Mouse (Mus musculus) limb, embryonic 14.5 days (tissue): ENCODE measurements around the gene Atf6b. TPM values are rescaled to one million over a fixed set of nuclear protein-coding genes. Genes with fewer than 3 reads are reported as not detected.

Experiments used
- ATAC-seq: fragments of 200-750 bp; cut with Nextera tagmentation; 2 replicates; pipeline ENCODE4 v1.8.0; 2017; ENCODE audit warnings: low read depth, moderate number of reproducible peaks, moderate TSS enrichment; ENCODE audit not compliant: low FRiP score
- DNase-seq: peaks from one replicate; pipeline ENCODE4 v3.0.0-alpha.2; 2015; ENCODE audit warnings: low spot score
- H3K27ac ChIP-seq: fragments of 300-500 bp; sonication (generic); replicated peaks from 2 replicates; pipeline ENCODE4 v1.5.1; 2014; ENCODE audit warnings: low read depth, mild to moderate bottlenecking, low read length, moderate library complexity, mixed read lengths
- H3K27me3 ChIP-seq: fragments of 300-500 bp; sonication (generic); 2 replicates; pipeline ENCODE4 v1.6.1; 2014; ENCODE audit warnings: low read length, mixed read lengths; ENCODE audit not compliant: control insufficient read depth, insufficient read depth
- H3K36me3 ChIP-seq: fragments of 300-500 bp; sonication (generic); 2 replicates; pipeline ENCODE4 v1.6.1; 2014; ENCODE audit warnings: mild to moderate bottlenecking, low read length, moderate library complexity, mixed read lengths; ENCODE audit not compliant: control insufficient read depth, insufficient read depth
- H3K4me1 ChIP-seq: fragments of 300-500 bp; sonication (generic); 2 replicates; pipeline ENCODE4 v1.6.1; 2014; ENCODE audit warnings: antibody characterized with exemption, low read length, mixed read lengths; ENCODE audit not compliant: control insufficient read depth, insufficient read depth
- H3K4me2 ChIP-seq: fragments of 300-500 bp; sonication (generic); replicated peaks from 2 replicates; pipeline ENCODE4 v1.6.1; 2014; ENCODE audit warnings: low read depth, mild to moderate bottlenecking, low read length, moderate library complexity; ENCODE audit not compliant: severe bottlenecking
- H3K4me3 ChIP-seq: fragments of 300-500 bp; sonication (generic); replicated peaks from 2 replicates; pipeline ENCODE4 v1.5.1; 2014; ENCODE audit warnings: low read length
- H3K9ac ChIP-seq: fragments of 300-500 bp; sonication (generic); 2 replicates; pipeline ENCODE4 v1.6.1; 2014; ENCODE audit warnings: mild to moderate bottlenecking, low read depth, low read length, moderate library complexity; ENCODE audit not compliant: severe bottlenecking
- H3K9me3 ChIP-seq: fragments of 300-500 bp; sonication (generic); 2 replicates; pipeline ENCODE4 v1.6.1; 2016; ENCODE audit warnings: low read length; ENCODE audit not compliant: control insufficient read depth
- POLR2A ChIP-seq: fragments of 200-500 bp; IDR thresholded peaks from 2 replicates; pipeline ENCODE4 v1.8.0; 2012; ENCODE audit warnings: inconsistent platforms, mild to moderate bottlenecking, moderate library complexity, borderline replicate concordance; ENCODE audit not compliant: insufficient read depth, insufficient read length; ENCODE audit errors: extremely low read depth
- WGBS: fragments of 180-500 bp; shearing (Covaris S2); extraction: QIAGEN DNeasy Blood & Tissue Kit; methylation state at CpG from one replicate; pipeline ENCODE4 v1.1.7; 2014; 5-methylcytosine and 5-hydroxymethylcytosine counted together
- polyA plus RNA-seq, 2 experiments: library from polyadenylated mRNA; depleted of rRNA in 1 of 2; stranded (reverse) in 1 of 2; unstranded in 1 of 2; fragments of >200 nt; fragmentation: Nextera tagmentation in 1 of 2; extraction: Ambion mirVana in 1 of 2; gene quantifications; 2 replicates each; pipeline versions ENCODE4 v1.2.1 to v1.2.3; 2012 to 2014

Atf6b gene
- polyA plus RNA-seq, 2 experiments, result 68.3 to 104 TPM

DNA sequence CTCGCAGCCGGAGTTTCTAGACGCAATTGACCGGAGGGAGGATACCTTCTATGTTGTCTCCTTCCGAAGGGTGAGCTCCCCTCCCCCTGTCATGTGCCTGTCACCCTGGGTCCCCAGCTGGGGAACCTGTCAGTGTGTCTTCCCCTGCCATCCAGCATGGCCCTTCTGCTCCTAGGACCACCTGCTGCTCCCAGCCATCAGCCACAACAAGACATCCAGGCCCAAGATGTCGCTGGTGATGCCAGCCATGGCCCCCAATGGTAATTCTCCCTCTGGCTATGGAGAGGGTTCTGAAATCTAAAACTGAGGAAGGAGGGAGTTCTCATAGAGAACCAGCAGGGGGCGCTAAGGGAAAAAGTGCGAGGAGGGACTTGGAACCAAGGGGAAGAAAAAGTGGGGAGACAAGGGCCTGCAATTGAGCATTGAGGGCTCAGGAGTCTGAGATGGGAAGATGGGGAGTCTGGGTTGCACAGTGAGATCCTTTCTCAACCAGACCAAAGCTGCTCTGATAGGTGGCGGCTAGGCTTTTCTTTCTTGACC is 6.9 kb downstream of the Atf6b start:
- DNase-seq (peak; percentile 57), ATAC-seq (no peak)
- no peak overlapping the region for H3K27ac ChIP-seq
- no peak overlapping the region for H3K4me2 ChIP-seq
- no peaks in the 10 kb centered on the region for H3K27me3 ChIP-seq
- no peak overlapping the region for H3K4me3 ChIP-seq
- no peaks in the 10 kb centered on the region for H3K9me3 ChIP-seq
- TF ChIP-seq POLR2A, result no peak
- peaks cover 48% of the 10 kb centered on the region for H3K36me3 ChIP-seq
- H3K4me1 ChIP-seq, result no peaks in the 10 kb centered on the region
- WGBS, result 64% methylated on average over 9 of the region's 9 CpGs
- no peak overlapping the region for H3K9ac ChIP-seq

DNA sequence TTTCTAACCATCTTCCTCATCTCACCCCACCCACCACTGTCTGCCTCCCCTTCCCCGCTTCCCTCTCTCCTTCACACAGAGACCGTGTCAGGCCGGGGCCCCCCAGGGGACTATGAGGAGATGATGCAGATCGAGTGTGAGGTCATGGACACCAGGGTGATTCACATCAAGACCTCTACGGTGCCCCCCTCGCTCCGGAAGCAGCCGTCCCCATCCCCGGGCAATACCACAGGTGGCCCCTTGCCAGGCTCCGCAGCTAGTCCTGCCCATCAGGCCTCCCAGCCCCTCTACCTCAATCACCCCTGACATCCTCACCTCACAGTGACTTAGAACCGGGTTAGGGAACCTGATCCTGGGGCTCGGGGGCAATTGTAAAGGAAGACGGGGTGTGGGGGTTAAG is 7.4 kb downstream of the Atf6b start:
- peaks cover 42% of the 10 kb centered on the region for H3K36me3 ChIP-seq
- no peak overlapping the region for H3K9ac ChIP-seq
- DNase-seq (no peak), ATAC-seq (no peak)
- H3K9me3 ChIP-seq, result no peaks in the 10 kb centered on the region
- 94% methylated on average over 13 of the region's 13 CpGs for WGBS
- H3K4me2 ChIP-seq, result no peak overlapping the region
- 0 out of 2 replicates have a peak, but pooled peaks cover 6% of the 10 kb centered on the region for H3K27me3 ChIP-seq
- no peak for TF ChIP-seq POLR2A
- no peak overlapping the region for H3K4me3 ChIP-seq
- H3K4me1 ChIP-seq, result no peaks in the 10 kb centered on the region
- H3K27ac ChIP-seq, result no peak overlapping the region

DNA sequence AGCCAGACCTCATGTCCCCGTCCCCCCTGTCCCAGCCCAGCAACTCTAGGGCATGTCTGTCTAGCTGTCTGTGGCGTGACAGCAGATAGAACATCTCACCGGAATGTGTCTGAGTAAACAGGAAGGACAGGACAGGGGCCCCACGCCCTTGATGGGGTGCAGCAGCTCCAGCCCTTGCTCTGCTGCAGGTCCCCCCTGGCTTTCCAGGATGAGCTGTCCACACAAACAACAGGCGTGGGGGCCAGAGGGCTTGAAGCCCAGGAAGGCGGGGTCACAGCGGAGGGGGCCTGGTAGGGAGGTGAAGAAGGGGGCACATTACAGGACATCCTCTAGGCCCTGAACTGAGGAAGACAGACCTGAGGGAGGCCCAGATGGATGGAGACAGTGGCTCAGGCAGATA is 8.2 kb downstream of the Atf6b start:
- H3K27ac ChIP-seq, result peak overlapping the region; percentile 48
- peak; percentile 9; the same call in 1 of the 2 replicates for ATAC-seq
- no peak for DNase-seq

DNA sequence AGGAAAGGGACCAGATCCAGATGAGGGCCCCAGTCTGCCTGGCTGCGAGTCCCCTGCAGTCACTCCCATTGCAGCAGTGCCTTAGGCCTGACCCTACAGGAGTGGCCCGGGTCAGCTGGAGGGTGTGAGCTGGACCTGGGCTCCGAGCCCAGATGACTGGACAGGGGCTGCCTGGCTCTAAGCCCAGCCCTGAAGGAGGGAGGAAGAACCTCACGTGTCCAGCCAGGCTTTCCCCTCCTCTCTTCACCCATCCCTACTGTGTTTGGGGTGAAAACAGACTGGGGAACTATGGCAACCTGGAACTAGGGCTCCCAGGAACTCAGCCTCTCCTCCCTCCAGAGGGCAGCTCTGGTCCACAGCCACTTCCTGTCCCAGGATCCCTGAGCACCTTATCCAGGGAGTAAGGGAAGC is 8.6 kb downstream of the Atf6b start:
- Histone ChIP-seq H3K27ac (peak overlapping the region; percentile 48), H3K36me3 (peaks cover 30% of the 10 kb centered on the region), H3K4me2 (no peak overlapping the region), H3K4me1 (no peaks in the 10 kb centered on the region; the same call in none of the 2 replicates), H3K4me3 (no peak overlapping the region), H3K9me3 (no peaks in the 10 kb centered on the region), H3K27me3 (peaks cover 16% of the 10 kb centered on the region), H3K9ac (no peak overlapping the region)
- DNase-seq (peak; percentile 62), ATAC-seq (peak; percentile 64)
- no peak for TF ChIP-seq POLR2A
- 46% methylated on average over 4 of the region's 4 CpGs for WGBS

More for the DNA sequence above, 8.2 kb downstream of the Atf6b start:
- H3K27me3 ChIP-seq, result peaks cover 11% of the 10 kb centered on the region
- no peak for TF ChIP-seq POLR2A
- 80% methylated on average over 7 of the region's 7 CpGs for WGBS
- no peak overlapping the region for H3K4me2 ChIP-seq
- no peak overlapping the region for H3K4me3 ChIP-seq
- H3K4me1 ChIP-seq, result no peaks in the 10 kb centered on the region; the same call in 1 of the 2 replicates
- no peak overlapping the region for H3K9ac ChIP-seq
- no peaks in the 10 kb centered on the region for H3K9me3 ChIP-seq
- H3K36me3 ChIP-seq, result peaks cover 35% of the 10 kb centered on the region

DNA sequence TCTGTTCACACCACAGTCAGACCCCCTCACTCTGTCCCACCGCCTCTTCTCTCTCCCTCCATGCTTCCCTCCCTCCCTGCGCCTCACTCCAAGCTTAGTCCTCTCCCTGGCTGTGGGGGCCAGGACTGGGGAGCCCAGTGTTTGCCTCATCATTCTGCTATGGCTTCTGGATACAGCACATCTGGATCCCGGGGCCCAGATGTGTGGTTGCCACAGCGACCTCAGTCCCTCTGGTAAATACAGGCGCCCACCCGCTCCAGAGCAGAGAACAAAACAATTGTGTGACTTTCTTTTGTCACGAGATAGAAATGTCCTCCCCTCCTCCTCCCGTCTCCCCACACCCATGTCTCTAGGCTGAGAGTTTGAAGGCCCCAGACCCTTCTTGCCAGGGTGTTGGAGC is 9.7 kb downstream of the Atf6b start:
- Histone ChIP-seq H3K4me3 (no peak overlapping the region), H3K36me3 (peaks cover 21% of the 10 kb centered on the region), H3K27me3 (peaks cover 26% of the 10 kb centered on the region), H3K9me3 (no peaks in the 10 kb centered on the region), H3K9ac (0 out of 2 replicates have a peak overlapping the region, but pooled peaks have one; percentile 16), H3K4me2 (no peak overlapping the region), H3K4me1 (peaks cover 7% of the 10 kb centered on the region), H3K27ac (no peak overlapping the region)
- TF ChIP-seq POLR2A, result no peak
- DNase-seq (peak; percentile 13), ATAC-seq (no peak)
- WGBS, result 54% methylated on average over 8 of the region's 8 CpGs

DNA sequence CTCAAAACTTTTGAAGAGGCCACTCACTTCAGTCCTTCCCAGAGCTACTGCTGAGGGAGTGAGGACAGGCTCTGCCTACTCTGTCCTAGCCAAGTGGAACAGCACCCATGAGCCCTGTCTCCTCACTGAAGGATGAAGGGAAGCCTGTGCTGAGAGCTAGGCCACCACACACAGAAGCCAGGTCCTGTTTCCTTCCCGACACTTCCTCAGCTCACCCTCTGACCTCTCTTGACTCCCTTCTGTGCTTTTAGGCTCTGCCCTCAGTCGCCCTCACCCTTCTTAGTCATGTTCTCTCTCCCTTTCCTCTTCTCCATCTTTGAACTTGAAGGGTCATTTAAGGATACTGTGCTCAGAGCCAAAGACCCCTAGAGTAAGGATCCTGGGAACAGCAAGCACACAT is 10.3 kb downstream of the Atf6b start:
- Histone ChIP-seq H3K36me3 (peaks cover 14% of the 10 kb centered on the region), H3K4me1 (peaks cover 7% of the 10 kb centered on the region), H3K4me3 (no peak overlapping the region), H3K27me3 (peaks cover 27% of the 10 kb centered on the region), H3K27ac (no peak overlapping the region), H3K9ac (no peak overlapping the region), H3K4me2 (no peak overlapping the region), H3K9me3 (no peaks in the 10 kb centered on the region)
- 30% methylated on average over 2 of the region's 2 CpGs for WGBS
- DNase-seq (no peak), ATAC-seq (no peak)
- TF ChIP-seq POLR2A, result no peak
